Mouse (Mus musculus) left cerebral cortex, adult 2 months (tissue): Measurements from ENCODE around the gene Trp53bp2. TPM values are rescaled to one million over a fixed set of nuclear protein-coding genes. Genes with fewer than 3 reads are reported as not detected.
A peak's percentile ranks its signal among the peaks of the same experiment; 100 is the strongest.

Experiments
- DNase-seq, 2 experiments: peaks; one replicate each; pipeline ENCODE4 v3.0.0; 2021 to 2022; ENCODE audit warnings: low spot score in 2 of 2, mixed read lengths in 1 of 2; ENCODE audit errors: extremely low spot score in 1 of 2
- H3K27ac ChIP-seq: fragments of 200-600 bp; 2 replicates; pipeline ENCODE4 v1.8.1; 2022
- H3K4me3 ChIP-seq: fragments of 200-600 bp; 2 replicates; pipeline ENCODE4 v1.8.1; 2022
- CTCF ChIP-seq: fragments of 200-600 bp; IDR thresholded peaks from 2 replicates; pipeline ENCODE4 v1.8.1; 2022; ENCODE audit warnings: antibody characterized with exemption, mild to moderate bottlenecking, moderate library complexity
- intact Hi-C: fragments of 180-260 bp; cut with DNase I; formaldehyde crosslinking; loops from one replicate; pipeline ENCODE4 v1.15.1; 2025
- long read RNA-seq, 2 experiments: library from polyadenylated mRNA; stranded (forward); transcript quantifications; one replicate each; pipeline ENCODE4 v2.0.0; 2021; ENCODE audit warnings: borderline mapping rate in 2 of 2
- total RNA-seq, 2 experiments: library from RNA; stranded (reverse); gene quantifications; 2 replicates each; pipeline ENCODE4 v1.2.3; 2021

The Trp53bp2 gene
- 10 to 100 TPM; 20.4 to 22.6 TPM for total RNA-seq
- long read RNA-seq, experiment 1, full-length matches to known transcripts: 37 of 49 reads
- long read RNA-seq, experiment 1, partial matches to known transcripts: 1 of 49 reads
- long read RNA-seq, experiment 1, other reads (novel, unspliced or antisense): 11 of 49 reads
- long read RNA-seq, experiment 2, full-length matches to known transcripts: 44 of 52 reads
- long read RNA-seq, experiment 2, partial matches to known transcripts: 5 of 52 reads
- long read RNA-seq, experiment 2, other reads (novel, unspliced or antisense): 3 of 52 reads

- Histone ChIP-seq H3K4me3 (peak within 1 kb of the TSS; percentile 88), H3K27ac (peak within 1 kb of the TSS; percentile 85)
- DNase-seq: peak; percentile 99 to 100
- intact Hi-C loops: loop anchor here (2.0 kb wide), 1 partner anchor 68 kb away; the partner anchor contains the start of gene Fbxo28
- peak; percentile 57 for TF ChIP-seq CTCF
Measured at GRCm38 (mm10) chr1:182408684-182409327, at the start of gene Trp53bp2. Gene Trp53bp2, plus strand, starts transcription at chr1:182409172.

GRCm38 (mm10) chr1:182362703-182363102 is 46.3 kb upstream of the Trp53bp2 start:
- no peak overlapping the region for H3K4me3 ChIP-seq
- intact Hi-C loops: no loop called here
- no peak for DNase-seq
- TF ChIP-seq CTCF: no peak
- no peak overlapping the region for H3K27ac ChIP-seq

GRCm38 (mm10) chr1:182363683-182364404 is 45.1 kb upstream of the Trp53bp2 start:
- no peak for TF ChIP-seq CTCF
- Histone ChIP-seq H3K4me3 (no peak overlapping the region), H3K27ac (no peak overlapping the region)
- DNase-seq: no peak
- intact Hi-C loops: no loop called here

GRCm38 (mm10) chr1:182368309-182368708 is 40.7 kb upstream of the Trp53bp2 start:
- intact Hi-C loops: no loop called here
- no peak for DNase-seq
- Histone ChIP-seq H3K4me3 (no peak overlapping the region), H3K27ac (no peak overlapping the region)
- TF ChIP-seq CTCF: no peak

- intact Hi-C loops: no loop called here
- no peak for TF ChIP-seq CTCF
- H3K27ac ChIP-seq: no peak overlapping the region
- no peak for DNase-seq
- H3K4me3 ChIP-seq: no peak overlapping the region
Measured at GRCm38 (mm10) chr1:182368782-182369181, 40.2 kb upstream of the Trp53bp2 start.

- intact Hi-C loops: no loop called here
- no peak for DNase-seq
- Histone ChIP-seq H3K4me3 (no peak overlapping the region), H3K27ac (no peak overlapping the region)
- TF ChIP-seq CTCF: no peak
Measured at GRCm38 (mm10) chr1:182369435-182369834, 39.5 kb upstream of the Trp53bp2 start.

GRCm38 (mm10) chr1:182371891-182372290 is 37.1 kb upstream of the Trp53bp2 start:
- Histone ChIP-seq H3K27ac (no peak overlapping the region), H3K4me3 (no peak overlapping the region)
- intact Hi-C loops: no loop called here
- TF ChIP-seq CTCF: no peak
- no peak for DNase-seq

GRCm38 (mm10) chr1:182376221-182376620 is 32.8 kb upstream of the Trp53bp2 start:
- no peak overlapping the region for H3K4me3 ChIP-seq
- no peak overlapping the region for H3K27ac ChIP-seq
- peak; percentile 87 for TF ChIP-seq CTCF
- peak in 1 of 2 experiments; percentile 17 for DNase-seq
- intact Hi-C loops: no loop called here

- no peak for DNase-seq
- no peak for TF ChIP-seq CTCF
- H3K27ac ChIP-seq: no peak overlapping the region
Measured at GRCm38 (mm10) chr1:182376826-182377225, 32.1 kb upstream of the Trp53bp2 start.

GRCm38 (mm10) chr1:182377519-182377918 is 31.5 kb upstream of the Trp53bp2 start:
- no peak for DNase-seq
- no peak for TF ChIP-seq CTCF
- intact Hi-C loops: no loop called here
- Histone ChIP-seq H3K27ac (no peak overlapping the region), H3K4me3 (no peak overlapping the region)

More at GRCm38 (mm10) chr1:182376826-182377225, 32.1 kb upstream of the Trp53bp2 start:
- intact Hi-C loops: no loop called here
- H3K4me3 ChIP-seq: no peak overlapping the region

- no peak for DNase-seq
- intact Hi-C loops: no loop called here
- TF ChIP-seq CTCF: no peak
- no peak overlapping the region for H3K27ac ChIP-seq
- no peak overlapping the region for H3K4me3 ChIP-seq
Measured at GRCm38 (mm10) chr1:182378205-182378835, 30.7 kb upstream of the Trp53bp2 start.

GRCm38 (mm10) chr1:182378876-182379275 is 30.1 kb upstream of the Trp53bp2 start:
- intact Hi-C loops: no loop called here
- no peak for DNase-seq
- TF ChIP-seq CTCF: no peak
- Histone ChIP-seq H3K27ac (no peak overlapping the region), H3K4me3 (no peak overlapping the region)
